Mouse (Mus musculus) lung, postnatal 0 days (tissue): Measurements from ENCODE around the gene Olfr152. TPM values are rescaled to one million over a fixed set of nuclear protein-coding genes. Genes with fewer than 3 reads are reported as not detected.

ENCODE experiments used
- ATAC-seq: fragments of 200-750 bp; cut with Nextera tagmentation; 2 replicates; pipeline ENCODE4 v1.8.0; 2017; ENCODE audit warnings: moderate library complexity
- DNase-seq: peaks from one replicate; pipeline ENCODE4 v3.0.0-alpha.2; 2016; ENCODE audit warnings: low spot score
- H3K27ac ChIP-seq: fragments of 300-500 bp; sonication (generic); 2 replicates; pipeline ENCODE4 v1.5.1; 2014; ENCODE audit warnings: antibody characterized with exemption, mild to moderate bottlenecking, low read length, mixed read lengths
- H3K27me3 ChIP-seq: fragments of 300-500 bp; sonication (generic); replicated peaks from 2 replicates; pipeline ENCODE4 v1.6.1; 2014; ENCODE audit warnings: low read length, mixed read lengths; ENCODE audit not compliant: insufficient read depth
- H3K36me3 ChIP-seq: fragments of 300-500 bp; sonication (generic); 2 replicates; pipeline ENCODE4 v1.6.1; 2014; ENCODE audit warnings: low read length, mixed read lengths; ENCODE audit not compliant: insufficient read depth
- H3K4me1 ChIP-seq: fragments of 300-500 bp; sonication (generic); 2 replicates; pipeline ENCODE4 v1.6.1; 2014; ENCODE audit warnings: antibody characterized with exemption, low read depth, low read length, mixed read lengths; ENCODE audit not compliant: insufficient read depth
- H3K4me2 ChIP-seq: fragments of 300-500 bp; sonication (generic); replicated peaks from 2 replicates; pipeline ENCODE4 v1.6.1; 2014; ENCODE audit warnings: low read depth, mild to moderate bottlenecking, low read length, moderate library complexity, mixed read lengths
- H3K4me3 ChIP-seq: fragments of 300-500 bp; sonication (generic); 2 replicates; pipeline ENCODE4 v1.5.1; 2014; ENCODE audit warnings: low read depth, low read length
- H3K9ac ChIP-seq: fragments of 300-500 bp; sonication (generic); replicated peaks from 2 replicates; pipeline ENCODE4 v1.6.1; 2014; ENCODE audit warnings: low read depth, mild to moderate bottlenecking
- H3K9me3 ChIP-seq: fragments of 300-500 bp; sonication (generic); 2 replicates; pipeline ENCODE4 v1.6.1; 2016; ENCODE audit warnings: low read length, mixed read lengths
- CTCF ChIP-seq: IDR thresholded peaks from 2 replicates; pipeline ENCODE4 v1.5.1; 2016; ENCODE audit warnings: antibody characterized with exemption, mild to moderate bottlenecking
- EP300 ChIP-seq: IDR thresholded peaks from 2 replicates; pipeline ENCODE4 v1.6.1; 2016; ENCODE audit warnings: antibody characterized with exemption, mild to moderate bottlenecking, control low read depth
- WGBS: fragments of 180-500 bp; shearing (Covaris S2); extraction: QIAGEN DNeasy Blood & Tissue Kit; methylation state at CpG from one replicate; pipeline ENCODE4 v1.1.7; 2014; 5-methylcytosine and 5-hydroxymethylcytosine counted together
- polyA plus RNA-seq: library from polyadenylated mRNA; unstranded; fragments of >200 nt; fragmentation: Nextera tagmentation; extraction: Ambion mirVana; gene quantifications from 2 replicates; pipeline ENCODE4 v1.2.1, GENCODE M21; 2015

The Olfr152 gene
- polyA plus RNA-seq: not detected in 2 replicates

GRCm38 (mm10) chr2:87779183-87779582, at the start of gene Olfr152:
Olfr152 (plus strand) TSS chr2:87779483.
- Histone ChIP-seq H3K4me1 (no peaks in the 10 kb centered on the region), H3K27ac (no peak within 1 kb of the TSS), H3K4me2 (no peak within 1 kb of the TSS), H3K9me3 (no peaks in the 10 kb centered on the region), H3K9ac (no peak within 1 kb of the TSS), H3K4me3 (no peak within 1 kb of the TSS), H3K36me3 (no peaks in the 10 kb centered on the region), H3K27me3 (no peaks in the 10 kb centered on the region)
- no peak for TF ChIP-seq EP300
- DNase-seq (no peak), ATAC-seq (no peak)
- 62% methylated on average over 4 of the region's 4 CpGs for WGBS

GRCm38 (mm10) chr2:87739878-87740277, 39.4 kb upstream of the Olfr152 start, which contains the start of gene Olfr1138:
Olfr1138 (minus strand) TSS chr2:87739978.
- Histone ChIP-seq H3K9me3 (no peaks in the 10 kb centered on the region), H3K27me3 (no peaks in the 10 kb centered on the region), H3K36me3 (no peaks in the 10 kb centered on the region), H3K9ac (no peak within 1 kb of the TSS), H3K4me3 (no peak within 1 kb of the TSS), H3K4me1 (no peaks in the 10 kb centered on the region), H3K27ac (no peak within 1 kb of the TSS), H3K4me2 (no peak within 1 kb of the TSS)
- 85% methylated on average over 1 of the region's 1 CpGs for WGBS
- DNase-seq (no peak), ATAC-seq (no peak)
- TF ChIP-seq EP300 (no peak), CTCF (no peak)

GRCm38 (mm10) chr2:87743452-87743851, 35.8 kb upstream of the Olfr152 start, which contains the start of gene Olfr1140:
Olfr1140 (plus strand) TSS chr2:87743752.
- ATAC-seq: no peak
- WGBS: 72% methylated on average over 3 of the region's 3 CpGs
- H3K4me2 ChIP-seq: no peak within 1 kb of the TSS

GRCm38 (mm10) chr2:87753891-87754290, 25.4 kb upstream of the Olfr152 start, which contains the start of gene Olfr1141:
Olfr1141 (minus strand) TSS chr2:87753991.
- Histone ChIP-seq H3K4me2 (no peak within 1 kb of the TSS), H3K36me3 (no peaks in the 10 kb centered on the region), H3K4me1 (no peaks in the 10 kb centered on the region), H3K9ac (no peak within 1 kb of the TSS), H3K27me3 (no peaks in the 10 kb centered on the region), H3K27ac (no peak within 1 kb of the TSS), H3K4me3 (no peak within 1 kb of the TSS), H3K9me3 (no peaks in the 10 kb centered on the region)
- DNase-seq (no peak), ATAC-seq (no peak)
- TF ChIP-seq CTCF (no peak), EP300 (no peak)
- 70% methylated on average over 1 of the region's 1 CpGs for WGBS

More at GRCm38 (mm10) chr2:87743452-87743851, 35.8 kb upstream of the Olfr152 start, which contains the start of gene Olfr1140:
- DNase-seq: no peak
- Histone ChIP-seq H3K27ac (no peak within 1 kb of the TSS), H3K4me3 (no peak within 1 kb of the TSS), H3K9me3 (no peaks in the 10 kb centered on the region), H3K27me3 (no peaks in the 10 kb centered on the region), H3K9ac (no peak within 1 kb of the TSS), H3K4me1 (no peaks in the 10 kb centered on the region), H3K36me3 (no peaks in the 10 kb centered on the region)
- TF ChIP-seq CTCF (no peak), EP300 (no peak)

GRCm38 (mm10) chr2:87776143-87776542, 3.1 kb upstream of the Olfr152 start:
- H3K27ac ChIP-seq: no peak overlapping the region
- TF ChIP-seq EP300 (no peak), CTCF (no peak)
- no peaks in the 10 kb centered on the region for H3K36me3 ChIP-seq
- no peak for DNase-seq
- no peak overlapping the region for H3K4me3 ChIP-seq
- H3K4me2 ChIP-seq: no peak overlapping the region
- no peaks in the 10 kb centered on the region for H3K27me3 ChIP-seq
- H3K9ac ChIP-seq: no peak overlapping the region
- 28% methylated on average over 1 of the region's 1 CpGs for WGBS
- no peaks in the 10 kb centered on the region for H3K4me1 ChIP-seq
- no peak for ATAC-seq
- no peaks in the 10 kb centered on the region for H3K9me3 ChIP-seq

- no peak within 1 kb of the TSS for H3K27ac ChIP-seq
- no peaks in the 10 kb centered on the region for H3K27me3 ChIP-seq
- no peak for ATAC-seq
- H3K4me1 ChIP-seq: no peaks in the 10 kb centered on the region
- H3K4me3 ChIP-seq: no peak within 1 kb of the TSS
- no peaks in the 10 kb centered on the region for H3K36me3 ChIP-seq
- H3K9me3 ChIP-seq: no peaks in the 10 kb centered on the region
- no peak within 1 kb of the TSS for H3K4me2 ChIP-seq
- H3K9ac ChIP-seq: no peak within 1 kb of the TSS
- TF ChIP-seq CTCF (no peak), EP300 (no peak)
- DNase-seq: no peak
These were observed 21.0 kb downstream of the Olfr152 start, which contains the start of gene Olfr1143 for GRCm38 (mm10) chr2:87800292-87800691. Olfr1143 (plus strand) TSS chr2:87800592.

GRCm38 (mm10) chr2:87809522-87809921, 30.2 kb downstream of the Olfr152 start, which contains the start of gene Olfr1145:
Olfr1145 (plus strand) TSS chr2:87809822.
- WGBS: 58% methylated on average over 1 of the region's 1 CpGs

More at GRCm38 (mm10) chr2:87809522-87809921, 30.2 kb downstream of the Olfr152 start, which contains the start of gene Olfr1145:
- Histone ChIP-seq H3K4me2 (no peak within 1 kb of the TSS), H3K36me3 (no peaks in the 10 kb centered on the region), H3K9ac (no peak within 1 kb of the TSS), H3K4me3 (no peak within 1 kb of the TSS), H3K4me1 (no peaks in the 10 kb centered on the region), H3K27ac (no peak within 1 kb of the TSS), H3K27me3 (no peaks in the 10 kb centered on the region), H3K9me3 (no peaks in the 10 kb centered on the region)
- ATAC-seq (no peak), DNase-seq (no peak)
- TF ChIP-seq EP300 (no peak), CTCF (no peak)
